ENCODE assay signal across 16 mouse cellular contexts in genomic region chr12:71886406-71886805, GRCm38 (mm10). TPM values are rescaled to one million over a fixed set of nuclear protein-coding genes. Genes with fewer than 3 reads are reported as not detected.
A peak's percentile ranks its signal among the peaks of the same experiment; 100 is the strongest.
DNase-seq lines count a peak whose midpoint lies in the region; ATAC-seq and TF ChIP-seq lines count a peak whose summit lies in the region.
"Had no signal": no experiment of that assay in that cellular context is flagged by ENCODE, and none has a peak within 500 bp of the region (broad histone marks: within the 10 kb centered on the region; RNA-seq: fewer than 3 reads in every experiment).

No protein-coding gene starts in this region.

- no peaks in the 10 kb centered on the region for H3K9me3 ChIP-seq in lung, postnatal 0 days (ENCODE audit: low read length)
- H3K9me3 ChIP-seq in heart, embryonic 16.5 days (replicated peaks; ENCODE audit: control insufficient read depth, low read length): no peaks in the 10 kb centered on the region
- H3K9me3 ChIP-seq: embryonic facial prominence, embryonic 12.5 days; hindbrain, embryonic 15.5 days; limb, embryonic 10.5 days; midbrain, embryonic 12.5 days; neural tube, embryonic 12.5 days had no signal

- DNase-seq in heart, adult 18-20 months: peak; percentile 52 to 58
- no peak for DNase-seq in heart, postnatal 36 days
- DNase-seq in lung, postnatal 0 days (ENCODE audit: low spot score): no peak
- no peak for DNase-seq in lung, postnatal 10 days
- no peak for DNase-seq in right cerebral cortex, postnatal 4 days
- DNase-seq in yolk sac, embryonic 10.5 days (ENCODE audit: low spot score): no peak
- DNase-seq: cerebellum, adult 9-11 months; thymus, postnatal 25 days had no signal

- H3K27ac ChIP-seq in lung, postnatal 0 days (ENCODE audit: low read length): peak overlapping the region; percentile 71
- peak overlapping the region; percentile 96 for H3K27ac ChIP-seq in heart, embryonic 16.5 days (ENCODE audit: low read length)
- H3K27ac ChIP-seq: embryonic facial prominence, embryonic 12.5 days; hindbrain, embryonic 15.5 days; limb, embryonic 10.5 days; midbrain, embryonic 12.5 days; neural tube, embryonic 12.5 days had no signal

- 72% methylated on average over 5 of the region's 5 CpGs for WGBS in lung, postnatal 0 days
- WGBS in heart, embryonic 16.5 days: 50% methylated on average over 5 of the region's 5 CpGs

- no peaks in the 10 kb centered on the region for H3K36me3 ChIP-seq in lung, postnatal 0 days (ENCODE audit: insufficient read depth, low read length)
- H3K36me3 ChIP-seq in heart, embryonic 16.5 days (ENCODE audit: control insufficient read depth, insufficient read depth): 0 out of 2 replicates have a peak, but pooled peaks cover 3% of the 10 kb centered on the region
- H3K36me3 ChIP-seq: embryonic facial prominence, embryonic 12.5 days; hindbrain, embryonic 15.5 days; limb, embryonic 10.5 days; midbrain, embryonic 12.5 days; neural tube, embryonic 12.5 days had no signal

- H3K4me2 ChIP-seq in lung, postnatal 0 days (replicated peaks; ENCODE audit: low read depth, low read length): peak overlapping the region; percentile 32
- peak overlapping the region; percentile 50 for H3K4me2 ChIP-seq in heart, embryonic 16.5 days (ENCODE audit: low read depth, low read length)
- H3K4me2 ChIP-seq: embryonic facial prominence, embryonic 12.5 days; hindbrain, embryonic 15.5 days; midbrain, embryonic 12.5 days; neural tube, embryonic 12.5 days had no signal

- H3K9ac ChIP-seq in lung, postnatal 0 days (replicated peaks; ENCODE audit: low read depth): no peak overlapping the region
- H3K9ac ChIP-seq in heart, embryonic 16.5 days (ENCODE audit: low read length): peak overlapping the region; percentile 55
- H3K9ac ChIP-seq: embryonic facial prominence, embryonic 12.5 days; hindbrain, embryonic 15.5 days; midbrain, embryonic 12.5 days; neural tube, embryonic 12.5 days had no signal

- H3K4me3 ChIP-seq in lung, postnatal 0 days (ENCODE audit: low read depth, low read length): no peak overlapping the region
- H3K4me3 ChIP-seq in heart, embryonic 16.5 days (ENCODE audit: low read length): peak overlapping the region; percentile 24
- H3K4me3 ChIP-seq: embryonic facial prominence, embryonic 12.5 days; hindbrain, embryonic 15.5 days; limb, embryonic 10.5 days; midbrain, embryonic 12.5 days; neural tube, embryonic 12.5 days had no signal

- no peak for TF ChIP-seq EP300 in lung, postnatal 0 days (IDR thresholded peaks at IDR 0.05)

- intact Hi-C loops in heart, postnatal 36 days (cut with DNase I): loop anchor here (5.0 kb wide), 1 partner anchor 91 kb away; no protein-coding TSS in a partner anchor

- no peak for TF ChIP-seq CTCF in lung, postnatal 0 days (IDR thresholded peaks at IDR 0.05)

- H3K27me3 ChIP-seq in lung, postnatal 0 days (replicated peaks; ENCODE audit: insufficient read depth, low read length): no peaks in the 10 kb centered on the region
- H3K27me3 ChIP-seq in heart, embryonic 16.5 days (ENCODE audit: control insufficient read depth, insufficient read depth, low read length): no peaks in the 10 kb centered on the region
- H3K27me3 ChIP-seq: CH12.LX; embryonic facial prominence, embryonic 12.5 days; hindbrain, embryonic 15.5 days; midbrain, embryonic 12.5 days; neural tube, embryonic 12.5 days had no signal

- no peak for ATAC-seq in lung, postnatal 0 days
- no peak for ATAC-seq in heart, embryonic 16.5 days (replicated peaks; ENCODE audit: extremely low read depth, insufficient read depth, low FRiP score)
- ATAC-seq: forebrain, embryonic 16.5 days had no signal

- H3K4me1 ChIP-seq in lung, postnatal 0 days (ENCODE audit: insufficient read depth, low read depth, low read length): peaks cover 39% of the 10 kb centered on the region
- H3K4me1 ChIP-seq in heart, embryonic 16.5 days (ENCODE audit: control insufficient read depth, insufficient read depth, low read length): peaks cover 83% of the 10 kb centered on the region

RNA-seq across cellular contexts. Expression of gene Daam1, which starts 55.5 kb away (rescaled TPM):
- total RNA-seq in heart, adult 18-20 months (2021): 10 to 100 TPM; 61.3 to 70.5 TPM
- 10 to 100 TPM; 68.1 to 82.1 TPM for total RNA-seq in heart, postnatal 36 days (2021)
- polyA plus RNA-seq in lung, postnatal 0 days (2015; fragmentation: Nextera tagmentation; extraction: Ambion mirVana): 11.0 and 12.1 TPM in 2 replicates
- polyA plus RNA-seq in heart, embryonic 16.5 days (2015; fragmentation: Nextera tagmentation; extraction: Ambion mirVana): 21.6 and 21.7 TPM in 2 replicates

Comparison
In these comparisons a context has a peak if more than half of its experiments do, and no peak if none do; other contexts are left out.
1. DNase-seq: peak in heart, adult 18-20 months (2 of 2); none in heart, postnatal 36 days (0 of 2), lung, postnatal 0 days (single experiment), lung, postnatal 10 days (single experiment), right cerebral cortex, postnatal 4 days (single experiment) and yolk sac, embryonic 10.5 days (single experiment).